Mouse (Mus musculus) CH12.LX (cell line): ENCODE data around the gene Qrich1. TPM values are rescaled to one million over a fixed set of nuclear protein-coding genes. Genes with fewer than 3 reads are reported as not detected.

Source experiments
- DNase-seq: peaks from one replicate; pipeline ENCODE4 v3.0.0-alpha.2; 2013; ENCODE audit errors: extremely low read depth
- H3K27ac ChIP-seq: 2 replicates; pipeline ENCODE4 v1.5.1; 2012; ENCODE audit warnings: low read depth, mild to moderate bottlenecking, control low read depth, moderate library complexity; ENCODE audit not compliant: insufficient read depth
- H3K27me3 ChIP-seq: replicated peaks from 2 replicates; pipeline ENCODE3; 2012; ENCODE audit warnings: inconsistent platforms
- H3K36me3 ChIP-seq, 2 experiments: replicated peaks in 1 of 2; 2 replicates each; pipeline versions ENCODE3 to v1.6.1; 2012; ENCODE audit warnings: inconsistent platforms in 1 of 2, low read length in 1 of 2, mild to moderate bottlenecking in 1 of 2, mixed read lengths in 1 of 2, moderate library complexity in 1 of 2; ENCODE audit not compliant: control insufficient read depth in 1 of 2, insufficient read depth in 1 of 2
- H3K4me1 ChIP-seq, 2 experiments: 2 replicates each; pipeline ENCODE4 v1.6.1; 2012; ENCODE audit warnings: inconsistent platforms in 1 of 2, moderate library complexity in 1 of 2; ENCODE audit not compliant: insufficient read depth in 2 of 2, control insufficient read depth in 1 of 2
- H3K4me2 ChIP-seq: 2 replicates; pipeline ENCODE4 v1.6.1; 2012; ENCODE audit warnings: low read depth, mild to moderate bottlenecking, control low read depth; ENCODE audit not compliant: poor library complexity, insufficient read depth, severe bottlenecking
- H3K4me3 ChIP-seq, 3 experiments: fragments of 150-350 bp in 1 of 3; sonication (generic) in 1 of 3; replicated peaks in 1 of 3; 2 replicates each; pipeline versions ENCODE3 to v1.5.1; 2011 to 2012; ENCODE audit warnings: low read depth in 2 of 3, low read length in 2 of 3, mild to moderate bottlenecking in 2 of 3, moderate library complexity in 2 of 3, control low read depth in 1 of 3, improper control_type of control experiment in 1 of 3, inconsistent platforms in 1 of 3, mixed read lengths in 1 of 3; ENCODE audit not compliant: poor library complexity in 1 of 3
- H3K79me2 ChIP-seq: replicated peaks from 2 replicates; pipeline ENCODE4 v1.6.1; 2012; ENCODE audit warnings: mild to moderate bottlenecking, moderate library complexity; ENCODE audit not compliant: control insufficient read depth, poor library complexity, insufficient read depth, severe bottlenecking; ENCODE audit errors: extremely low read depth
- H3K9ac ChIP-seq: 2 replicates; pipeline ENCODE4 v1.6.1; 2012; ENCODE audit warnings: low read depth, mild to moderate bottlenecking, control low read depth, moderate library complexity; ENCODE audit not compliant: insufficient read depth
- H3K9me3 ChIP-seq: replicated peaks from 2 replicates; pipeline ENCODE3; 2012; ENCODE audit warnings: low read length, inconsistent platforms, mixed read lengths
- BHLHE40 ChIP-seq: IDR thresholded peaks from 2 replicates; pipeline ENCODE4 v1.6.1; 2011; ENCODE audit warnings: mild to moderate bottlenecking, low read depth, low read length, improper control_type of control experiment
- CHD1 ChIP-seq: IDR thresholded peaks from 2 replicates; pipeline ENCODE4 v1.6.1; 2012; ENCODE audit warnings: low read depth, low read length, improper control_type of control experiment, inconsistent platforms
- CHD2 ChIP-seq: IDR thresholded peaks from 2 replicates; pipeline ENCODE4 v1.6.1; 2011; ENCODE audit warnings: low read length, improper control_type of control experiment
- CTCF ChIP-seq, 2 experiments: IDR thresholded peaks in 1 of 2; conservative IDR thresholded peaks in 1 of 2; 2 replicates each; pipeline ENCODE4 v1.5.1; 2011 to 2012; ENCODE audit warnings: low read depth in 2 of 2, low read length in 2 of 2, improper control_type of control experiment in 1 of 2, inconsistent platforms in 1 of 2, mild to moderate bottlenecking in 1 of 2, moderate library complexity in 1 of 2
- E2F4 ChIP-seq: IDR thresholded peaks from 2 replicates; pipeline ENCODE4 v1.6.1; 2011; ENCODE audit warnings: low read depth, low read length, improper control_type of control experiment; ENCODE audit not compliant: insufficient replicate concordance
- ELF1 ChIP-seq: IDR thresholded peaks from 2 replicates; pipeline ENCODE4 v1.6.1; 2014; ENCODE audit warnings: low read depth, mild to moderate bottlenecking, inconsistent platforms, low read length, improper control_type of control experiment
- EP300 ChIP-seq: IDR thresholded peaks from 2 replicates; pipeline ENCODE4 v1.6.1; 2011; ENCODE audit warnings: low read length, improper control_type of control experiment
- ETS1 ChIP-seq: conservative IDR thresholded peaks from 2 replicates; pipeline ENCODE4 v1.6.1; 2012; ENCODE audit warnings: low read depth, mild to moderate bottlenecking, inconsistent platforms, low read length, improper control_type of control experiment, moderate library complexity
- GABPA ChIP-seq: IDR thresholded peaks from 2 replicates; pipeline ENCODE4 v1.6.1; 2012; ENCODE audit warnings: low read depth, low read length, improper control_type of control experiment, inconsistent platforms; ENCODE audit not compliant: insufficient replicate concordance
- HCFC1 ChIP-seq: IDR thresholded peaks from 2 replicates; pipeline ENCODE4 v1.6.1; 2012; ENCODE audit warnings: low read depth, mild to moderate bottlenecking, inconsistent platforms, low read length, improper control_type of control experiment
- IRF4 ChIP-seq: IDR thresholded peaks from 2 replicates; pipeline ENCODE4 v1.6.1; 2014; ENCODE audit warnings: low read depth, mild to moderate bottlenecking, inconsistent platforms, low read length, improper control_type of control experiment
- JUN ChIP-seq: IDR thresholded peaks from 2 replicates; pipeline ENCODE4 v1.6.1; 2011; ENCODE audit warnings: low read depth, mild to moderate bottlenecking, low read length, improper control_type of control experiment, moderate library complexity; ENCODE audit not compliant: insufficient read depth
- JUND ChIP-seq: conservative IDR thresholded peaks from 2 replicates; pipeline ENCODE4 v1.6.1; 2011; ENCODE audit warnings: low read depth, low read length, improper control_type of control experiment
- KAT2A ChIP-seq: IDR thresholded peaks from 2 replicates; pipeline ENCODE4 v1.6.1; 2012; ENCODE audit warnings: low read length, improper control_type of control experiment, inconsistent platforms; ENCODE audit not compliant: insufficient replicate concordance
- MAFK ChIP-seq: IDR thresholded peaks from 2 replicates; pipeline ENCODE4 v1.6.1; 2011; ENCODE audit warnings: low read length, improper control_type of control experiment; ENCODE audit not compliant: insufficient replicate concordance
- MAX ChIP-seq: IDR thresholded peaks from 2 replicates; pipeline ENCODE4 v1.6.1; 2011; ENCODE audit warnings: low read length, improper control_type of control experiment
- MAZ ChIP-seq: IDR thresholded peaks from 2 replicates; pipeline ENCODE4 v1.6.1; 2012; ENCODE audit warnings: low read depth, mild to moderate bottlenecking, inconsistent platforms, low read length, improper control_type of control experiment, moderate library complexity
- MEF2A ChIP-seq: IDR thresholded peaks from 2 replicates; pipeline ENCODE4 v1.6.1; 2014; ENCODE audit warnings: low read depth, mild to moderate bottlenecking, inconsistent platforms, low read length, improper control_type of control experiment, borderline replicate concordance
- MXI1 ChIP-seq: IDR thresholded peaks from 2 replicates; pipeline ENCODE4 v1.6.1; 2011; ENCODE audit warnings: mild to moderate bottlenecking, low read depth, low read length, improper control_type of control experiment
- MYC ChIP-seq: IDR thresholded peaks from 2 replicates; pipeline ENCODE4 v1.6.1; 2011; ENCODE audit warnings: low read depth, mild to moderate bottlenecking, improper control_type of control experiment, low read length
- NELFE ChIP-seq: IDR thresholded peaks from 2 replicates; pipeline ENCODE4 v1.6.1; 2011; ENCODE audit warnings: low read depth, low read length, improper control_type of control experiment
- NRF1 ChIP-seq: IDR thresholded peaks from 2 replicates; pipeline ENCODE4 v1.6.1; 2014; ENCODE audit warnings: low read depth, mild to moderate bottlenecking, inconsistent platforms, low read length, improper control_type of control experiment, moderate library complexity
- PAX5 ChIP-seq: IDR thresholded peaks from 2 replicates; pipeline ENCODE4 v1.6.1; 2012; ENCODE audit warnings: low read length, inconsistent platforms, mixed read lengths
- POLR2A ChIP-seq: IDR thresholded peaks from 2 replicates; pipeline ENCODE4 v1.6.1; 2011; ENCODE audit warnings: low read depth, mild to moderate bottlenecking, improper control_type of control experiment, low read length
- POLR2AphosphoS2 ChIP-seq: IDR thresholded peaks from 2 replicates; pipeline ENCODE4 v1.6.1; 2011; ENCODE audit warnings: low read depth, low read length, improper control_type of control experiment
- RAD21 ChIP-seq: IDR thresholded peaks from 2 replicates; pipeline ENCODE4 v1.6.1; 2011; ENCODE audit warnings: low read depth, mild to moderate bottlenecking, low read length, improper control_type of control experiment, moderate library complexity
- RCOR1 ChIP-seq: conservative IDR thresholded peaks from 2 replicates; pipeline ENCODE4 v1.6.1; 2012; ENCODE audit warnings: low read depth, mild to moderate bottlenecking, inconsistent platforms, low read length, improper control_type of control experiment
- SIN3A ChIP-seq: IDR thresholded peaks from 2 replicates; pipeline ENCODE4 v1.6.1; 2012; ENCODE audit warnings: low read length, improper control_type of control experiment, inconsistent platforms
- SMC3 ChIP-seq: IDR thresholded peaks from 2 replicates; pipeline ENCODE4 v1.6.1; 2011; ENCODE audit warnings: low read depth, low read length, improper control_type of control experiment
- TBP ChIP-seq: conservative IDR thresholded peaks from 2 replicates; pipeline ENCODE4 v1.6.1; 2011; ENCODE audit warnings: low read depth, low read length, improper control_type of control experiment
- TCF12 ChIP-seq: IDR thresholded peaks from 2 replicates; pipeline ENCODE4 v1.6.1; 2014; ENCODE audit warnings: low read depth, mild to moderate bottlenecking, inconsistent platforms, low read length, improper control_type of control experiment
- UBTF ChIP-seq: IDR thresholded peaks from 2 replicates; pipeline ENCODE4 v1.6.1; 2012; ENCODE audit warnings: low read depth, mild to moderate bottlenecking, inconsistent platforms, low read length, improper control_type of control experiment, moderate library complexity
- USF1 ChIP-seq: IDR thresholded peaks from 2 replicates; pipeline ENCODE4 v1.6.1; 2014; ENCODE audit warnings: low read depth, mild to moderate bottlenecking, inconsistent platforms, low read length, improper control_type of control experiment
- USF2 ChIP-seq: conservative IDR thresholded peaks from 2 replicates; pipeline ENCODE4 v1.6.1; 2011; ENCODE audit warnings: low read depth, low read length, improper control_type of control experiment
- ZC3H11A ChIP-seq: IDR thresholded peaks from 2 replicates; pipeline ENCODE4 v1.6.1; 2012; ENCODE audit warnings: low read depth, mild to moderate bottlenecking, inconsistent platforms, low read length, improper control_type of control experiment
- ZKSCAN1 ChIP-seq: IDR thresholded peaks from 2 replicates; pipeline ENCODE4 v1.6.1; 2012; ENCODE audit warnings: low read depth, inconsistent platforms, low read length, improper control_type of control experiment, borderline replicate concordance
- ZMIZ1 ChIP-seq: IDR thresholded peaks from 2 replicates; pipeline ENCODE4 v1.6.1; 2012; ENCODE audit warnings: low read depth, mild to moderate bottlenecking, inconsistent platforms, low read length, improper control_type of control experiment
- ZNF384 ChIP-seq: IDR thresholded peaks from 2 replicates; pipeline ENCODE4 v1.6.1; 2012; ENCODE audit warnings: low read depth, low read length, improper control_type of control experiment, inconsistent platforms
- dilution Hi-C: fragments of 300-500 bp; cut with MboI; formaldehyde crosslinking; loops from 2 replicates; pipeline ENCODE4 v1.14.3; 2020; ENCODE audit warnings: low sequenced_read_pairs; ENCODE audit not compliant: extremely low pct_unique_long_range_greater_than_20kb, extremely low pct_ligation_motif_present
- in situ Hi-C: fragments of 300-500 bp; cut with MboI; formaldehyde crosslinking; loops from 3 replicates; pipeline ENCODE4 v1.14.3; 2019; ENCODE audit warnings: low sequenced_read_pairs, low pct_ligation_motif_present, low pct_unique_long_range_greater_than_20kb, mixed read lengths
- polyA plus RNA-seq: library from polyadenylated mRNA; unstranded; fragments of >175 nt; gene quantifications from 2 replicates; pipeline ENCODE4 v1.2.1, GENCODE M21; 2012; ENCODE audit warnings: low read depth; ENCODE audit not compliant: insufficient read length
- total RNA-seq, 2 experiments: library from RNA; depleted of rRNA; stranded (reverse); fragments of 300-350 nt in 1 of 2; fragments of >200 nt in 1 of 2; gene quantifications; 2 replicates each; pipeline ENCODE4 v1.2.3; 2012 to 2014

Qrich1 gene
- total and polyA plus RNA-seq, 3 experiments = 72.1 to 117 (median 104) TPM

GRCm38 (mm10) chr9:108568511-108568921, 51.9 kb downstream of the Qrich1 start:
- Histone ChIP-seq H3K27ac (peak overlapping the region; percentile 95), H3K79me2 (0 out of 2 replicates have a peak, but pooled peaks cover 3% of the 10 kb centered on the region), H3K4me2 (peak overlapping the region; percentile 81), H3K27me3 (no peaks in the 10 kb centered on the region), H3K4me3 (peak overlapping the region; percentile 64 to 90 (median 73)), H3K9me3 (no peaks in the 10 kb centered on the region), H3K36me3 (peaks cover 50 to 56% of the 10 kb centered on the region in 2 experiments), H3K9ac (peak overlapping the region; percentile 61), H3K4me1 (peaks cover 7 to 35% of the 10 kb centered on the region in 2 experiments)
- dilution Hi-C loops = no loop called here
- peak; percentile 70 for DNase-seq
- in situ Hi-C loops = no loop called here
- TF ChIP-seq BHLHE40 = no peak; the same call in 1 of the 2 replicates
- peak; percentile 68; the same call in 1 of the 2 replicates for TF ChIP-seq NELFE
- TF ChIP-seq E2F4 = no peak
- TF ChIP-seq TBP = 0 out of 2 replicates have a peak, but pooled peaks have one; percentile 14
- no peak for TF ChIP-seq RCOR1
- TF ChIP-seq ZMIZ1 = peak; percentile 73
- no peak for TF ChIP-seq JUND
- TF ChIP-seq NRF1 = peak; percentile 15; the same call in 1 of the 2 replicates
- peak; percentile 40; the same call in 1 of the 2 replicates for TF ChIP-seq HCFC1
- TF ChIP-seq CHD2 = no peak; the same call in 1 of the 2 replicates
- 0 out of 2 replicates have a peak, but pooled peaks have one; percentile 30 for TF ChIP-seq IRF4
- TF ChIP-seq ZNF384 = no peak
- TF ChIP-seq MXI1 = no peak; the same call in 1 of the 2 replicates
- TF ChIP-seq SMC3 = no peak
- no peak for TF ChIP-seq MYC
- 0 out of 2 replicates have a peak, but pooled peaks have one; percentile 11 for TF ChIP-seq UBTF
- peak; percentile 68; the same call in 1 of the 2 replicates for TF ChIP-seq POLR2AphosphoS2
- peak; percentile 71 for TF ChIP-seq TCF12
- TF ChIP-seq JUN = no peak
- TF ChIP-seq KAT2A = no peak
- TF ChIP-seq GABPA = no peak
- peak; percentile 93 for TF ChIP-seq MEF2A
- TF ChIP-seq CTCF (conservative IDR thresholded peaks at IDR 0.05 in 1 of 2, IDR thresholded peaks at IDR 0.05 in 1 of 2; ENCODE audit: low read depth in 2 of 2, low read length in 2 of 2) = no peak
- 0 out of 2 replicates have a peak, but pooled peaks have one; percentile 26 for TF ChIP-seq EP300
- peak; percentile 48; the same call in 1 of the 2 replicates for TF ChIP-seq ETS1
- no peak for TF ChIP-seq ZKSCAN1
- TF ChIP-seq USF2 = no peak
- 0 out of 2 replicates have a peak, but pooled peaks have one; percentile 75 for TF ChIP-seq CHD1
- TF ChIP-seq RAD21 = no peak
- no peak for TF ChIP-seq ZC3H11A
- TF ChIP-seq MAX = peak; percentile 41; the same call in 1 of the 2 replicates
- no peak for TF ChIP-seq MAFK
- peak; percentile 67 for TF ChIP-seq ELF1
- no peak for TF ChIP-seq USF1
- TF ChIP-seq POLR2A = no peak; the same call in 1 of the 2 replicates
- no peak for TF ChIP-seq MAZ
- TF ChIP-seq PAX5 = no peak
- no peak for TF ChIP-seq SIN3A
